Mouse (Mus musculus): Measurements from ENCODE around the gene Psmc2. TPM values are rescaled to one million over a fixed set of nuclear protein-coding genes. Genes with fewer than 3 reads are reported as not detected.

The Psmc2 gene
- total RNA-seq, 2 experiments from 2014 or later, result 114 TPM

GRCm38 (mm10) chr5:21804837-21805236 is 19.8 kb downstream of the Psmc2 start:
- DNase-seq, result no peak

- no peak for DNase-seq
These were observed 25.8 kb downstream of the Psmc2 start for GRCm38 (mm10) chr5:21810924-21811323.

GRCm38 (mm10) chr5:21813994-21814393 is 28.9 kb downstream of the Psmc2 start:
- no peak for DNase-seq

GRCm38 (mm10) chr5:21826370-21826769 is 41.3 kb downstream of the Psmc2 start:
- no peak for DNase-seq

- DNase-seq, result no peak
These were observed 42.6 kb downstream of the Psmc2 start for GRCm38 (mm10) chr5:21827643-21828042.

- DNase-seq, result peak; percentile 52 to 60
These were observed 43.8 kb downstream of the Psmc2 start for GRCm38 (mm10) chr5:21828855-21829254.

- DNase-seq, result no peak
These were observed 46.7 kb downstream of the Psmc2 start for GRCm38 (mm10) chr5:21831761-21832160.

GRCm38 (mm10) chr5:21844676-21845075 is 59.6 kb downstream of the Psmc2 start:
- DNase-seq, result no peak

GRCm38 (mm10) chr5:21846616-21847290 is 61.7 kb downstream of the Psmc2 start:
- no peak for DNase-seq

- no peak for DNase-seq
These were observed 62.4 kb downstream of the Psmc2 start for GRCm38 (mm10) chr5:21847438-21847837.

- DNase-seq, result peak; percentile 4 to 9
These were observed 66.7 kb downstream of the Psmc2 start for GRCm38 (mm10) chr5:21851679-21852340.

Other genes starting within 250 kb of the Psmc2 start
- gene Lrrc17, start 241.7 kb upstream of the Psmc2 start, total RNA-seq (2021), result under 1 TPM; 0.15 to 0.25 TPM
- gene Fbxl13, start 139.6 kb upstream of the Psmc2 start, total RNA-seq (2021), result under 1 TPM in 1 of 2 experiments, not detected in 1; 0.28 TPM
- gene Armc10, start 139.5 kb upstream of the Psmc2 start, total RNA-seq (2021), result 10 to 100 TPM; 20.8 to 24.0 TPM
- 10 to 100 TPM; 28.7 to 36.1 TPM for gene Napepld, start 83.9 kb upstream of the Psmc2 start, total RNA-seq (2021)
- gene Pmpcb, start 48.1 kb upstream of the Psmc2 start, total RNA-seq (2021), result 10 to 100 TPM; 72.3 to 78.0 TPM
- gene Dnajc2, start within 50 bp of the Psmc2 start, total RNA-seq (2021), result 10 to 100 TPM; 31.6 to 32.8 TPM
- gene Slc26a5, start 80.3 kb downstream of the Psmc2 start, total RNA-seq (2021), result not detected

All from layer of hippocampus, postnatal 36 days (tissue).